Mouse (Mus musculus): Measurements from ENCODE around the gene Ankrd63. TPM values are rescaled to one million over a fixed set of nuclear protein-coding genes. Genes with fewer than 3 reads are reported as not detected.
A peak's percentile ranks its signal among the peaks of the same experiment; 100 is the strongest.

The Ankrd63 gene
- total and polyA plus RNA-seq, 2 experiments from 2014 or later: 0.62 to 1.1 TPM

DNA sequence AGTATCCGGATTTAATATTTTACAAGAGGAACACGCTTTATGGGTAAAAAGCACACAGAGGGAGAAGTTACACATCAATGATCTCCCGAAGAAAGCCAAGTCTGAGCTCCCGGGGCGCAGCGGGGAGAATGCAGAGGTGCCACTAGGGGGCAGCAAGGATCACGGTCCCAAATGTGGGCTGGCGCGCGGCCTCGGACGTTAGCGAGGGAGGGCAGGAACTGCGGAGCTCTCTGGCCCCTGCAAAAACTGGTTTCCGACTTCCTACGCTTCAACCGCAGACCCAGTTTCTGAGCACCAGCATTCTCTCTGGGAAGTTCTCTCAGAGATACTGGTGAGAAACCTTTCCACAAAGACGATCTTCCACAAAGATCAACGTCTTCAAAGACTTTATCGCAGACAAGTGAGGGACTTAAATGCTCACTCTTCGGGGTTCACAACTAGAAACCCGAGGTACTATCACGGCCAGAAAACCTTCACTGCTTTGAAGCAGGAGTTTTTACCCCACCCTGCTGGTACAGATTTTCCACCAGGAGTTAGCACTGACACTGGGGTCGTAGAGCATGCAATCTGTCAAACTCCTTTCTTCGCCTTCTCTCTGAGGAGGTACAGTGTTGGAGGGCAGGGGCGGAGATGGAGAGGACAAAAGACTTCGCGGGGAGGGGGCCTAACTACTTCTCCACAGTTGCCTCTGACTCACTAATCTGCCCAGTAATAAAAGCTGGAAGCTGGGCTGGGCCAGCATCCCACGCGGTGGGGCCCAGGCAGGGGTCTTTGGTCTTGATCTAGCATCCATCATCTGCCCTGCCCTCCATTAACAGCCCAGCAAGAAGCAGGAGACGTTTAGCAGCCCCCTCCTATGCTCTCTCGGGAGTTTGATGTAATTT is 3.3 kb downstream of the Ankrd63 start:
- peak; percentile 90 for TF ChIP-seq CTCF (IDR thresholded peaks at IDR 0.05; ENCODE audit: low read depth)
- Histone ChIP-seq H3K27me3 (ENCODE audit: insufficient read depth, low read length) (peaks cover 63% of the 10 kb centered on the region), H3K9me3 (ENCODE audit: low read length) (no peaks in the 10 kb centered on the region), H3K9ac (no peak overlapping the region), H3K4me3 (ENCODE audit: low read depth, low read length) (no peak overlapping the region), H3K4me1 (ENCODE audit: insufficient read depth) (peaks cover 18% of the 10 kb centered on the region), H3K36me3 (ENCODE audit: insufficient read depth) (peaks cover 12% of the 10 kb centered on the region; the same call in 1 of the 2 replicates), H3K27ac (ENCODE audit: low read depth, low read length) (no peak overlapping the region), H3K4me2 (ENCODE audit: low read depth) (peak overlapping the region; percentile 34)
- WGBS: 2% methylated on average over 32 of the region's 32 CpGs
- DNase-seq: peak; percentile 81
- ATAC-seq: peak; percentile 23; the same call in 1 of the 2 replicates

DNA sequence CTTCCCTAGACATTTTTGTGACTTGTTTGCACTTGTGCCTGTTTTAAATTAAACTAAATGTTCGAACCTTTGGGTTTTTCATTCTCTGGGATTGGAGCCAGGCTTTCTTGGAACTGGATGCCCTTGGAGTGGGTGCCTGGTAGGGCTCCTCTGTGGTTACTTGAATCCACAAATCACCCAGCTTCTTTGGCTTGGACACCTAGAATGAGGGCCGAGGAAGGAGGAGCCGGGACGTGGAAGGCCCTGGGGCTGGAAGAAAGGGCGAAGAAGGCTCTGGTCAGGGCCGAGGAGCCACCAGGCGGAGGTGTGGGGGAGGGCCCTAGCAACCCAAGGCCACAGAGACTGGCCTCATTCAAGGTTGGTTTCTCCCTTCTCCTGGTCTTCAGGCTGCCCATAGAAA is 5.8 kb downstream of the Ankrd63 start:
- H3K4me3 ChIP-seq (ENCODE audit: low read depth, low read length): no peak overlapping the region
- H3K4me2 ChIP-seq (ENCODE audit: low read depth): no peak overlapping the region
- peaks cover 16% of the 10 kb centered on the region; the same call in 1 of the 2 replicates for H3K36me3 ChIP-seq (ENCODE audit: insufficient read depth)
- 25% methylated on average over 7 of the region's 7 CpGs for WGBS
- no peak overlapping the region for H3K27ac ChIP-seq (ENCODE audit: low read depth, low read length)
- H3K9ac ChIP-seq: no peak overlapping the region
- no peak for TF ChIP-seq CTCF (IDR thresholded peaks at IDR 0.05; ENCODE audit: low read depth)
- H3K27me3 ChIP-seq (ENCODE audit: insufficient read depth, low read length): peaks cover 41% of the 10 kb centered on the region
- H3K4me1 ChIP-seq (ENCODE audit: insufficient read depth): 0 out of 2 replicates have a peak, but pooled peaks cover 7% of the 10 kb centered on the region
- no peak for ATAC-seq
- DNase-seq: peak; percentile 11
- H3K9me3 ChIP-seq (ENCODE audit: low read length): no peaks in the 10 kb centered on the region

DNA sequence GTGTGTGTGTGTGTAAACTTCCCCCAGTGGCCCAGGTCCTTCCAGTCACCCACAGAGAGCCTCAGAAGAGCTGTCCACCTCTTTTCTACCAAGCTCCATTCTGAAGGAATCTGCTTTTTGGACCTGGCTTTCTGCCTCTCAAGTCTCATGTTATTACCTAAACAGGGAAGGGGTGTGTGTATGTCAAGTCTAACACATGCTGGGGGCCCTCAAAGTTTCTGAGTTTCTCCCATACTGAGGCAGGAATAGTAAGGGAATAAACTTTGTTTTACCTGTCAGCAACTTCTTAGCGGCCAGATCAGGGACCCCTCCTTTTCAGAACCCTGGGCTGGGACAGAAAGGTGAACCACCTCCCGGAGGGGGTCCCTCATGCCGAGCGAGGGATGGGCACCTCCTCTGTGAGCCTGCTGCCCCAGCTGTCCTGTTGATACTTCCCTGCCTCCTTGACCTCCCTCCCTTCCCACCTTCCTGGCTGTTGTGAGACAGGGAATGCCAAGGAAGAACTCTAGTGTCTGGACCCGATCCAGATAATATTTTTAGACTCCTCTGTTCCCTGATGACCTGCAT is 6.4 kb downstream of the Ankrd63 start:
- Histone ChIP-seq H3K27ac (ENCODE audit: low read depth, low read length) (no peak overlapping the region), H3K4me3 (ENCODE audit: low read depth, low read length) (no peak overlapping the region), H3K36me3 (ENCODE audit: insufficient read depth) (peaks cover 16% of the 10 kb centered on the region; the same call in 1 of the 2 replicates), H3K4me1 (ENCODE audit: insufficient read depth) (0 out of 2 replicates have a peak, but pooled peaks cover 2% of the 10 kb centered on the region), H3K9ac (no peak overlapping the region), H3K4me2 (ENCODE audit: low read depth) (no peak overlapping the region), H3K9me3 (ENCODE audit: low read length) (no peaks in the 10 kb centered on the region), H3K27me3 (ENCODE audit: insufficient read depth, low read length) (peaks cover 36% of the 10 kb centered on the region)
- ATAC-seq (no peak), DNase-seq (no peak)
- no peak for TF ChIP-seq CTCF (IDR thresholded peaks at IDR 0.05; ENCODE audit: low read depth)
- 46% methylated on average over 5 of the region's 5 CpGs for WGBS

DNA sequence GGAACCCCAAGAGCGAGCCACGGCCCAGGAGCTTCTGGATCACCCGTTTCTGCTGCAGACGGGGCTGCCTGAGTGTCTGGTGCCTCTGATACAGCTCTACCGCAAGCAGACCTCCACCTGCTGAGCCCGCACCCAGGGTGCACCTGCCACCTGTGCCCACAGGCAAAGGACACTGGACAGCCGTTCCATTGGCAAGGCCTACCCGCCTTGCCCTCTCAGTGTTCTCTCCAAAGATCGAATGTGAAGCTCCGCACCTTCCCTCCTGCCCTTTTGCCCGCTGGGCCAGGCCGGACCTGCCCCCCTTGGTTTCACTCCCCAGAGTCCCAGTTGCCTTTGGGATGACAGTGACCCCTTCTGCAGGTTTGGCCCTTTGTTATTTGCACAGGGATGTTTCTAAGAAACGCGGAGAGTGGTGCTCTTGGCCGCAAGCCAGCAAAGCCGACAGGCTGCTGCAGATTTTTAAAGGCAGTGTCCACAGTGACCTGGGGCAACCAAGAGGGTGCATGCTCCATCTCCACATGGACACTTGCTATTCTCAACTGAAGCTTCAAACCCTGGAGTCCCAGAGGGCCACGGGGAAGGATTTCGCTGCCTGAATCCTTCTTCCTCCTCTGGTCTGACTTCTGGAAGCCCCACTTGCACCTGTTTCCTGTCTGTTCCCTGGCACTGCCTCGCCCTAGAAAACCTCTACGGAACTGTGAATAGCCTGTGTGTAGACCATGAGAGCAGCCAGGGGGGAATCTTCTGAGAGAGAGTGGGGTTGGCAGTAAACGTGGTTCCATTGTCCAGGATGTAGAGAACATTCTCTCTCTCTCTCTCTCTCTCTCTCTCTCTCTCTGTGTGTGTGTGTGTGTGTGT is 7.1 kb downstream of the Ankrd63 start:
- Histone ChIP-seq H3K27ac (ENCODE audit: low read depth, low read length) (no peak overlapping the region), H3K27me3 (ENCODE audit: insufficient read depth, low read length) (peaks cover 28% of the 10 kb centered on the region), H3K4me2 (ENCODE audit: low read depth) (no peak overlapping the region), H3K36me3 (ENCODE audit: insufficient read depth) (peaks cover 16% of the 10 kb centered on the region; the same call in 1 of the 2 replicates), H3K9me3 (ENCODE audit: low read length) (no peaks in the 10 kb centered on the region), H3K4me1 (ENCODE audit: insufficient read depth) (no peaks in the 10 kb centered on the region), H3K9ac (no peak overlapping the region), H3K4me3 (ENCODE audit: low read depth, low read length) (no peak overlapping the region)
- 51% methylated on average over 21 of the region's 21 CpGs for WGBS
- no peak for DNase-seq
- TF ChIP-seq CTCF (IDR thresholded peaks at IDR 0.05; ENCODE audit: low read depth): no peak
- no peak for ATAC-seq

GRCm38 (mm10) chr2:118695677-118696232 is 8.0 kb downstream of the Ankrd63 start:
- Histone ChIP-seq H3K4me2 (ENCODE audit: low read depth) (no peak overlapping the region), H3K27me3 (ENCODE audit: insufficient read depth, low read length) (peaks cover 19% of the 10 kb centered on the region), H3K9me3 (ENCODE audit: low read length) (no peaks in the 10 kb centered on the region), H3K27ac (ENCODE audit: low read depth, low read length) (no peak overlapping the region), H3K4me1 (ENCODE audit: insufficient read depth) (no peaks in the 10 kb centered on the region), H3K36me3 (ENCODE audit: insufficient read depth) (peaks cover 16% of the 10 kb centered on the region; the same call in 1 of the 2 replicates), H3K4me3 (ENCODE audit: low read depth, low read length) (no peak overlapping the region), H3K9ac (no peak overlapping the region)
- WGBS: 25% methylated on average over 11 of the region's 11 CpGs
- peak; percentile 84 for DNase-seq
- TF ChIP-seq CTCF (IDR thresholded peaks at IDR 0.05; ENCODE audit: low read depth): peak; percentile 84
- peak; percentile 30; the same call in 1 of the 2 replicates for ATAC-seq

DNA sequence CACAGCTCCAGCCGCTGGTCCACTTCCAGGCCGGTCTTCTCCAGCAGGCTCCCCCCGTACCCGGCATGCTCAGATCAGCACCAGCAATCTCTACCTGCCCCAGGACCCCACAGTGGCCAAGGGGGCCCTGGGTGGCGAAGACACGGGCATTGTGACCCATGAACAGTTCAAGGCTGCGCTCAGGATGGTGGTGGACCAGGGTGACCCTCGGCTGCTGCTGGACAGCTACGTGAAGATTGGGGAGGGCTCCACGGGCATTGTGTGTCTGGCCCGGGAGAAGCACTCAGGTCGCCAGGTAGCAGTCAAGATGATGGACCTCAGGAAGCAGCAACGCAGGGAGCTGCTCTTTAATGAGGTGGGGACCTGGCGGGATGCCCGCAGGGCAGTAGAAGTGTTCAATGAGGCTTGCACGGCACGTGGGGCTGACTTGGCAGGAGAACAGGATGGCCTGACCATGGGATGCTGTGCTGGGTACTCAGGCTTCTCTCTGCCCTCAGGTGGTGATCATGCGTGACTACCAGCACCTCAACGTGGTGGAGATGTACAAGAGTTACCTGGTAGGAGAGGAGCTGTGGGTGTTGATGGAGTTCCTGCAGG is 10.3 kb downstream of the Ankrd63 start:
- DNase-seq (no peak), ATAC-seq (no peak)
- Histone ChIP-seq H3K27ac (ENCODE audit: low read depth, low read length) (no peak overlapping the region), H3K9me3 (ENCODE audit: low read length) (no peaks in the 10 kb centered on the region), H3K36me3 (ENCODE audit: insufficient read depth) (peaks cover 35% of the 10 kb centered on the region; the same call in 1 of the 2 replicates), H3K4me2 (ENCODE audit: low read depth) (no peak overlapping the region), H3K27me3 (ENCODE audit: insufficient read depth, low read length) (peaks cover 7% of the 10 kb centered on the region; the same call in 1 of the 2 replicates), H3K9ac (no peak overlapping the region), H3K4me3 (ENCODE audit: low read depth, low read length) (no peak overlapping the region), H3K4me1 (ENCODE audit: insufficient read depth) (no peaks in the 10 kb centered on the region)
- no peak for TF ChIP-seq CTCF (IDR thresholded peaks at IDR 0.05; ENCODE audit: low read depth)
- 71% methylated on average over 19 of the region's 19 CpGs for WGBS
